8 mouse cellular contexts compared by ENCODE assay signal in the genomic region with DNA sequence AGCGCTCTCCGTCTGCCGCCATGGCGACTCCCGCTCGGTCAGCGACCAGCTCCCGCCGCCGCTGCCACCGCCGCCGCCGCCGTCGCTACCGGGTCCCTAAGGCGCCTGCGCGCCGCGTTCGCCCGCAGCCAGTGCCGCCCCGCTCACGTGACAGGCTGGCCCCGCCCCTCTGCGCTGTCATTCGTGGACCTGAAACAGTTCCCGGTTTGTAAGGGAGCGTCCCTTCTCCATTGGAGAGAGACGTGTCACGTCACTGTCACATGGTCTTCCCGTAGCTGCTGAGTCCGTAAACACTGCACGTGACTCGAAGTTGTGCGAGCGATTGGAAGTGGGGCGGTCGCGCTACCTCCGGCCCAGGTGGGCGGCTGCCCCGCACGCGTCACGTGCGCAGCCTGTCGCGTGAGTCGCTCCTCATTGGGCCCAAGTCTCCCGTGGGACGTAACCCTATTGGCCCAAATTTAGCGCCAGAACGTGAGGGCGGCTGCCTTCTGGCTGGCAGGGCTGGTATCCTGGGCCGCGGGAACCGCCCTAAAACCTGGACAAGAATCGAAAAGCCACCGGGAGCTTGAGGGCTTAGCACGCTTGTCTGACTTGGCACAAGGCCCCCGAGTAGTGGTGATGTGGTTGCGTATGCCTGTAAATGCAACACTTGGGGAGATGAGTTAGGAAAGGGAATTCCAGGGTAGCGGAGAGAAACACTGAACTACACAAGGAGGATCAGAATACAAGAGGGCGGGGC. TPM values are rescaled to one million over a fixed set of nuclear protein-coding genes. Genes with fewer than 3 reads are reported as not detected.
DNase-seq lines count a peak whose midpoint lies in the region; ATAC-seq and TF ChIP-seq lines count a peak whose summit lies in the region.

A gene (minus strand): TSS at position 103 of the 739 bp plus-strand sequence.
A gene (plus strand): TSS at position 329 of the 739 bp plus-strand sequence.

- DNase-seq in 416B (ENCODE audit: low read depth) = peak; percentile 100
- peak; percentile 99 for DNase-seq in heart, adult 8-10 months (ENCODE audit: low spot score)
- DNase-seq in kidney, adult 9 months = peak; percentile 100
- peak; percentile 98 for DNase-seq in limb, embryonic 14.5 days (ENCODE audit: low spot score)
- DNase-seq in midbrain, postnatal 0 days (ENCODE audit: low spot score) = peak; percentile 100
- DNase-seq in spleen, postnatal 14 days (ENCODE audit: low spot score in 2 of 2) = peak; percentile 98 to 99

- WGBS in bone marrow, adult 2 months = under 1% methylated on average over 67 of the region's 68 CpGs
- WGBS in embryonic facial prominence, embryonic 15.5 days = under 1% methylated on average over 68 of the region's 68 CpGs
- WGBS in limb, embryonic 14.5 days = 2% methylated on average over 40 of the region's 68 CpGs
- WGBS in midbrain, postnatal 0 days = under 1% methylated on average over 59 of the region's 68 CpGs

- peak; percentile 78; the same call in 1 of the 2 replicates for TF ChIP-seq POLR2A in bone marrow, adult 2 months (IDR thresholded peaks at IDR 0.05; ENCODE audit: borderline replicate concordance, control insufficient read depth, low read depth, low read length)
- peak; percentile 53; the same call in 1 of the 2 replicates for TF ChIP-seq POLR2A in limb, embryonic 14.5 days (IDR thresholded peaks at IDR 0.05; ENCODE audit: borderline replicate concordance, extremely low read depth, insufficient read depth, insufficient read length)

- H3K27me3 ChIP-seq in embryonic facial prominence, embryonic 15.5 days = no peaks in the 10 kb centered on the region
- H3K27me3 ChIP-seq in limb, embryonic 14.5 days (ENCODE audit: control insufficient read depth, insufficient read depth, low read length) = no peaks in the 10 kb centered on the region
- no peaks in the 10 kb centered on the region for H3K27me3 ChIP-seq in midbrain, postnatal 0 days (ENCODE audit: insufficient read depth, low read length)

- peaks cover 34% of the 10 kb centered on the region for H3K36me3 ChIP-seq in embryonic facial prominence, embryonic 15.5 days
- H3K36me3 ChIP-seq in limb, embryonic 14.5 days (ENCODE audit: control insufficient read depth, insufficient read depth, low read length) = peaks cover 36% of the 10 kb centered on the region
- peaks cover 23% of the 10 kb centered on the region for H3K36me3 ChIP-seq in midbrain, postnatal 0 days (ENCODE audit: insufficient read depth, low read length)

- peak within 1 kb of the TSS; percentile 76 for H3K4me3 ChIP-seq in bone marrow, adult 2 months (replicated peaks; ENCODE audit: control insufficient read depth, low read depth, low read length)
- H3K4me3 ChIP-seq in embryonic facial prominence, embryonic 15.5 days (replicated peaks) = peak within 1 kb of the TSS; percentile 87
- peak within 1 kb of the TSS; percentile 98 for H3K4me3 ChIP-seq in limb, embryonic 14.5 days (replicated peaks; ENCODE audit: low read length)
- H3K4me3 ChIP-seq in midbrain, postnatal 0 days (ENCODE audit: low read depth, low read length) = peak within 1 kb of the TSS; percentile 97

- ATAC-seq in embryonic facial prominence, embryonic 15.5 days (ENCODE audit: insufficient number of reproducible peaks, low FRiP score, low TSS enrichment, low read depth) = peak; percentile 99
- peak; percentile 100 for ATAC-seq in limb, embryonic 14.5 days (ENCODE audit: low FRiP score, low read depth)
- peak; percentile 100 for ATAC-seq in midbrain, postnatal 0 days (ENCODE audit: low FRiP score)

- H3K9me3 ChIP-seq in embryonic facial prominence, embryonic 15.5 days (replicated peaks) = no peaks in the 10 kb centered on the region
- no peaks in the 10 kb centered on the region for H3K9me3 ChIP-seq in limb, embryonic 14.5 days (ENCODE audit: control insufficient read depth, low read length)
- no peaks in the 10 kb centered on the region for H3K9me3 ChIP-seq in midbrain, postnatal 0 days (ENCODE audit: low read length)

- H3K4me1 ChIP-seq in bone marrow, adult 2 months (ENCODE audit: control insufficient read depth, insufficient read depth, low read length) = peaks cover 1% of the 10 kb centered on the region
- peaks cover 26% of the 10 kb centered on the region for H3K4me1 ChIP-seq in embryonic facial prominence, embryonic 15.5 days
- H3K4me1 ChIP-seq in limb, embryonic 14.5 days (ENCODE audit: control insufficient read depth, insufficient read depth, low read length) = peaks cover 8% of the 10 kb centered on the region; the same call in 1 of the 2 replicates
- peaks cover 8% of the 10 kb centered on the region; the same call in 1 of the 2 replicates for H3K4me1 ChIP-seq in midbrain, postnatal 0 days (ENCODE audit: insufficient read depth, low read length)

- peak within 1 kb of the TSS; percentile 85 for H3K9ac ChIP-seq in embryonic facial prominence, embryonic 15.5 days
- H3K9ac ChIP-seq in limb, embryonic 14.5 days (ENCODE audit: low read depth, low read length, severe bottlenecking) = peak within 1 kb of the TSS; percentile 95
- peak within 1 kb of the TSS; percentile 99 for H3K9ac ChIP-seq in midbrain, postnatal 0 days (replicated peaks; ENCODE audit: low read length, poor library complexity, severe bottlenecking)

- peak within 1 kb of the TSS; percentile 80 for H3K4me2 ChIP-seq in embryonic facial prominence, embryonic 15.5 days (replicated peaks)
- peak within 1 kb of the TSS; percentile 73 for H3K4me2 ChIP-seq in limb, embryonic 14.5 days (replicated peaks; ENCODE audit: low read depth, low read length, severe bottlenecking)
- peak within 1 kb of the TSS; percentile 89 for H3K4me2 ChIP-seq in midbrain, postnatal 0 days (ENCODE audit: low read depth, low read length, poor library complexity, severe bottlenecking)

- peak within 1 kb of the TSS; percentile 95 for H3K27ac ChIP-seq in bone marrow, adult 2 months (ENCODE audit: control insufficient read depth, insufficient read depth, low read depth, low read length, poor library complexity)
- peak within 1 kb of the TSS; percentile 94 for H3K27ac ChIP-seq in embryonic facial prominence, embryonic 15.5 days (replicated peaks)
- H3K27ac ChIP-seq in limb, embryonic 14.5 days (replicated peaks; ENCODE audit: low read depth, low read length) = peak within 1 kb of the TSS; percentile 79
- peak within 1 kb of the TSS; percentile 85 for H3K27ac ChIP-seq in midbrain, postnatal 0 days (ENCODE audit: low read depth, low read length)

- no peak for TF ChIP-seq CTCF in bone marrow, adult 2 months (IDR thresholded peaks at IDR 0.05; ENCODE audit: control insufficient read depth, insufficient read depth, low read length)
- TF ChIP-seq CTCF in midbrain, postnatal 0 days (IDR thresholded peaks at IDR 0.05) = no peak

RNA-seq across cellular contexts. Expression of the first gene that starts in this region (rescaled TPM):
- polyA plus RNA-seq in bone marrow, adult 2 months (2011; ENCODE audit: insufficient read depth, insufficient read length, low replicate concordance, missing spikeins) = 33.3 and 67.6 TPM in 2 replicates
- 53.8 and 57.4 TPM in 2 replicates for polyA plus RNA-seq in embryonic facial prominence, embryonic 15.5 days (2015; fragmentation: Nextera tagmentation; extraction: Ambion mirVana)
- 10 to 100 TPM; 19.3 to 24.5 (median 20.6) TPM for total RNA-seq in heart, adult 8-10 months (2022)
- 82.3 and 122 TPM in 2 replicates for polyA plus RNA-seq in limb, embryonic 14.5 days (2012; rRNA removed)
- 50.3 and 54.0 TPM in 2 replicates for polyA plus RNA-seq in limb, embryonic 14.5 days (2014; fragmentation: Nextera tagmentation; extraction: Ambion mirVana)
- 65.4 and 105 TPM in 2 replicates for total RNA-seq in midbrain, postnatal 0 days (2014; rRNA removed)
- 98.4 and 99.4 TPM in 2 replicates for polyA plus RNA-seq in midbrain, postnatal 0 days (2015; fragmentation: Nextera tagmentation; extraction: Ambion mirVana)

RNA-seq across cellular contexts. Expression of the second gene that starts in this region (rescaled TPM):
- polyA plus RNA-seq in bone marrow, adult 2 months (2011; ENCODE audit: insufficient read depth, insufficient read length, low replicate concordance, missing spikeins) = 112 and 145 TPM in 2 replicates
- polyA plus RNA-seq in embryonic facial prominence, embryonic 15.5 days (2015; fragmentation: Nextera tagmentation; extraction: Ambion mirVana) = 55.5 and 56.7 TPM in 2 replicates
- 10 to 100 TPM in 1 of 4 experiments, 1 to 10 TPM in 3; 8.0 to 10.9 (median 9.3) TPM for total RNA-seq in heart, adult 8-10 months (2022)
- 37.7 and 42.1 TPM in 2 replicates for polyA plus RNA-seq in limb, embryonic 14.5 days (2012; rRNA removed)
- 52.4 and 52.6 TPM in 2 replicates for polyA plus RNA-seq in limb, embryonic 14.5 days (2014; fragmentation: Nextera tagmentation; extraction: Ambion mirVana)
- total RNA-seq in midbrain, postnatal 0 days (2014; rRNA removed) = 18.8 and 35.9 TPM in 2 replicates
- 12.5 and 14.4 TPM in 2 replicates for polyA plus RNA-seq in midbrain, postnatal 0 days (2015; fragmentation: Nextera tagmentation; extraction: Ambion mirVana)

Comparison
In these comparisons a context has a peak if more than half of its experiments do, and no peak if none do; other contexts are left out.
1. Peak in every context shown above with its lines: DNase-seq, ATAC-seq, H3K4me3 ChIP-seq and H3K27ac ChIP-seq.